Mouse (Mus musculus) layer of hippocampus, adult 9-10 months (tissue): ENCODE measurements around the gene Gm20671.
"Not testable (repeated sequence)": the region's sequence is repeated elsewhere in the genome, so short reads cannot be mapped to it uniquely, and the experiment has no call there.

ENCODE experiments used
- DNase-seq: peaks from one replicate; pipeline ENCODE4 v3.0.0; 2022; ENCODE audit warnings: low spot score

Gm20671 gene

GRCm38 (mm10) chr5:32785313-32785915, 41.5 kb downstream of the Gm20671 start, which contains the start of gene Pisd:
TSS of gene Pisd (minus strand) at chr5:32785646.
- peak; percentile 83 for DNase-seq

GRCm38 (mm10) chr5:32784726-32785125, 42.2 kb downstream of the Gm20671 start:
- DNase-seq, result no peak

GRCm38 (mm10) chr5:32781596-32781995, 45.3 kb downstream of the Gm20671 start:
- no peak for DNase-seq

- DNase-seq, result no peak
These were observed 48.7 kb downstream of the Gm20671 start for GRCm38 (mm10) chr5:32778168-32778567.

GRCm38 (mm10) chr5:32772361-32772760, 54.5 kb downstream of the Gm20671 start:
- DNase-seq, result no peak

GRCm38 (mm10) chr5:32767636-32768373, 59.1 kb downstream of the Gm20671 start:
- no peak for DNase-seq

GRCm38 (mm10) chr5:32767004-32767403, 59.9 kb downstream of the Gm20671 start:
- DNase-seq, result no peak

- DNase-seq, result no peak
These were observed 65.3 kb downstream of the Gm20671 start for GRCm38 (mm10) chr5:32761566-32762140.

GRCm38 (mm10) chr5:32760787-32761186, 66.1 kb downstream of the Gm20671 start:
- no peak for DNase-seq

- not testable (repeated sequence) for DNase-seq
These were observed 66.6 kb downstream of the Gm20671 start for GRCm38 (mm10) chr5:32760352-32760751.

- no peak for DNase-seq
These were observed 67.2 kb downstream of the Gm20671 start for GRCm38 (mm10) chr5:32759662-32760061.

GRCm38 (mm10) chr5:32756141-32756540, 70.8 kb downstream of the Gm20671 start:
- no peak for DNase-seq

- DNase-seq, result no peak
These were observed 75.2 kb downstream of the Gm20671 start for GRCm38 (mm10) chr5:32751736-32752135.

- DNase-seq, result no peak
These were observed 78.0 kb downstream of the Gm20671 start for GRCm38 (mm10) chr5:32748936-32749335.

- peak; percentile 65 for DNase-seq
These were observed 79.1 kb downstream of the Gm20671 start for GRCm38 (mm10) chr5:32747650-32748375.

GRCm38 (mm10) chr5:32745705-32746655, 80.9 kb downstream of the Gm20671 start:
- DNase-seq, result no peak

- DNase-seq, result peak; percentile 69
These were observed 84.8 kb downstream of the Gm20671 start for GRCm38 (mm10) chr5:32742149-32742548.

GRCm38 (mm10) chr5:32741377-32741776, 85.5 kb downstream of the Gm20671 start:
- DNase-seq, result peak; percentile 62

GRCm38 (mm10) chr5:32740850-32741249, 86.1 kb downstream of the Gm20671 start:
- not testable (repeated sequence) for DNase-seq

- no peak for DNase-seq
These were observed 86.8 kb downstream of the Gm20671 start for GRCm38 (mm10) chr5:32740138-32740537.

- DNase-seq, result not testable (repeated sequence)
These were observed 90.1 kb downstream of the Gm20671 start for GRCm38 (mm10) chr5:32736770-32737169.
